Mouse (Mus musculus): Measurements from ENCODE around the gene Stxbp5.

GRCm38 (mm10) chr10:9829744-9830143, 71.1 kb downstream of the Stxbp5 start:
- TF ChIP-seq CTCF (IDR thresholded peaks at IDR 0.05; ENCODE audit: insufficient read depth, low read depth, low read length) (no peak), POLR2A (IDR thresholded peaks at IDR 0.05; ENCODE audit: insufficient read depth, low read depth, low read length) (no peak)

Measured in olfactory bulb, adult 2 months (tissue).